ENCODE assay signal across 23 mouse cellular contexts in the genomic region with DNA sequence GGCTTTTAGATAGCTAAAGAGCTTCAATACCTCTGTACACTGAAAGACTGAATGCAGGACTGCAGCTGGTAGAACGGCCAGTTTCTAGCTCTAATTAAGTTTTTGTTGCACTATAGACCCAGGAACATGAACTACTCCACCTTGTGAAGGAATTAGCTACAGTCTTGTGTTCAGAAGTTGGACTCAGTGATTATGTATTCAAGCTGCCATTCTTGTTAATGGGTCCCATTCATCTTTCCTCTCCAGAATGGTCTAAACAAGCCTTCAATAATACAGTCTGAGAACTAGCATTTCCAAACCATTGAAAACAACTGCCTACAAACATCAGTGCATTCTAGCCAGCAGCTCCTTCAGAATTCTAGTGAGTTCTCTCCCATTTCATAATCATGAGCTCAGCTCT.
"Had no signal": no experiment of that assay in that cellular context is flagged by ENCODE, and none has a peak within 500 bp of the region (broad histone marks: within the 10 kb centered on the region; RNA-seq: fewer than 3 reads in every experiment).

No protein-coding gene starts in this region.

- ATAC-seq: midbrain, embryonic 13.5 days; midbrain, embryonic 16.5 days had no signal

- H3K9ac ChIP-seq: kidney, embryonic 15.5 days; limb, embryonic 12.5 days; limb, embryonic 15.5 days; liver, embryonic 14.5 days; lung, embryonic 15.5 days; midbrain, embryonic 13.5 days; neural tube, embryonic 13.5 days; stomach, embryonic 15.5 days had no signal

- H3K36me3 ChIP-seq: kidney, embryonic 15.5 days; limb, embryonic 12.5 days; limb, embryonic 15.5 days; lung, embryonic 15.5 days; midbrain, embryonic 10.5 days; midbrain, embryonic 13.5 days; neural tube, embryonic 13.5 days; stomach, embryonic 15.5 days had no signal

- H3K27ac ChIP-seq: kidney, embryonic 15.5 days; limb, embryonic 12.5 days; limb, embryonic 15.5 days; liver, embryonic 14.5 days; lung, embryonic 15.5 days; midbrain, embryonic 10.5 days; midbrain, embryonic 13.5 days; neural tube, embryonic 13.5 days; stomach, embryonic 15.5 days had no signal

- H3K9me3 ChIP-seq: kidney, embryonic 15.5 days; limb, embryonic 12.5 days; limb, embryonic 15.5 days; lung, embryonic 15.5 days; megakaryocyte, embryonic 14.5 days; midbrain, embryonic 10.5 days; midbrain, embryonic 13.5 days; neural tube, embryonic 13.5 days; stomach, embryonic 15.5 days had no signal

- H3K4me3 ChIP-seq: kidney, embryonic 15.5 days; limb, embryonic 12.5 days; limb, embryonic 15.5 days; lung, embryonic 15.5 days; megakaryocyte, embryonic 14.5 days; midbrain, embryonic 10.5 days; midbrain, embryonic 13.5 days; myocyte; neural tube, embryonic 13.5 days; stomach, embryonic 15.5 days had no signal

- DNase-seq: kidney, adult 8-10 months; kidney, postnatal 10 days; kidney, postnatal 36 days; left cerebral cortex, postnatal 4 days; lung, adult 18-20 months; lung, postnatal 10 days; lung, postnatal 36 days; right cerebral cortex, postnatal 25 days; spleen, adult 18-20 months; thymus, postnatal 25 days had no signal

- H3K27me3 ChIP-seq: kidney, embryonic 15.5 days; limb, embryonic 15.5 days; lung, embryonic 15.5 days; megakaryocyte, embryonic 14.5 days; midbrain, embryonic 13.5 days; neural tube, embryonic 13.5 days; stomach, embryonic 15.5 days had no signal

- H3K4me1 ChIP-seq: kidney, embryonic 15.5 days; limb, embryonic 12.5 days; limb, embryonic 15.5 days; lung, embryonic 15.5 days; megakaryocyte, embryonic 14.5 days; midbrain, embryonic 10.5 days; midbrain, embryonic 13.5 days; neural tube, embryonic 13.5 days; stomach, embryonic 15.5 days had no signal

- H3K4me2 ChIP-seq: kidney, embryonic 15.5 days; limb, embryonic 12.5 days; limb, embryonic 15.5 days; liver, embryonic 11.5 days; lung, embryonic 15.5 days; midbrain, embryonic 13.5 days; neural tube, embryonic 13.5 days; stomach, embryonic 15.5 days had no signal
